Mouse (Mus musculus) hematopoietic multipotent progenitor cell, adult 10-12 weeks (in vitro differentiated cells): ENCODE results near the gene 2610318N02Rik. TPM values are rescaled to one million over a fixed set of nuclear protein-coding genes. Genes with fewer than 3 reads are reported as not detected.

Experiments used
- polyA plus RNA-seq: library from polyadenylated mRNA; stranded (reverse); fragments of >175 nt; gene quantifications from 2 replicates; pipeline ENCODE4 v1.2.3, GENCODE M21; 2012; ENCODE audit warnings: low replicate concordance

The 2610318N02Rik gene
- polyA plus RNA-seq: 4.8 and 5.8 TPM in 2 replicates

DNA sequence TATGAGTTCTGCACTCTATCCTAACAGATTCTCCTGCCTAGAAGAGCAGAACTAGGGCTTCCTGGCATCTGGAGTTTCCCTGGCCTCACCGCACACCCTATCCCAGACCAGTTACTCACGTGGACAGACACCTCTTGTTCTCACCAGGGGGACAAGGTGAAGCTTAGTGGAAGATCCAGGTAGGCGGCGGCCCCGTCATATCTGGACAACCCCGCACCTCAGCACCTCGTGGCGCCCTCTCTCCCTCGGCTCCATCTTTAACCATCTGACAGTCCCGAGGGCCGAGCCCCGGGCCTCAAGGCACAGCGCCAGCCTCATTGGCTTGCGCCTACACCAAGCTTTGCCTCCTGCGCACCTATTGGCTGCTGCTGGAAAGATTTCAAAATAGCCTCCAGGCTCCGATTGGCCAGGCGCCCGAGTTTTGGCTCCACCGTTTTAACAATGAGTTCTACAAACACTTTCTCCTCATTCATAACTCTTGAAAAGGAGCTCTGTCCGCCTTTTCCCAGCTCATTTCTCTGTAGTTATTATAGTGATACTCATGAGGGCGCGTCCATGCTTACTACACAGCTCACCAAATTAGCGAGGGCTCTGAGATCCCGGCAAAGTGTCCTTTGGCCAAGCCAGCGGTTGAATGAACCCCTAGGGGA, at the start of gene 2610318N02Rik:
Gene 2610318N02Rik (minus strand): TSS at position 297 of the 650 bp plus-strand sequence.

DNA sequence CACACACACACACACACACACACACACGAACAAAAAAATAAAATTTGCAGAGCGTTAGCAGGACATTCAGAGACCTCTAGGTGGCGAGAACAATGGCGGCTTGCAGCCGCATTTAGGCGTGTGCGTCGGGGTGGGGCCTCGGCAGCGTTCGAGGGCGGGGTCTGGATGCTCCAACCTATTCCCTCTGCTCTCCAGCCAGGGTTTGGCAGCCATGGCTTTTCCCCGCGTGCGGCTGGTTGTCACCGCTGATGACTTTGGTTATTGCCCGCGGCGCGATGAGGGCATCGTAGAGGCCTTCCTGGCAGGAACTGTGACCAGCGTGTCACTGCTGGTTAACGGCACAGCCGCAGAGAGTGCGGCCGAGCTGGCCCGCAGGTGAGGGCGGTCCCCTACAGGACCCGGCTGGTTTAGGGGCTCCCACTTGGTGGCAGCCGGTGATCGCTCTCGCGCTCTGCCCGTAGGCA, 21.8 kb upstream of the 2610318N02Rik start, which contains the start of gene Ccdc116:
Gene Ccdc116 (minus strand): TSS at position 458 of the 464 bp plus-strand sequence.

DNA sequence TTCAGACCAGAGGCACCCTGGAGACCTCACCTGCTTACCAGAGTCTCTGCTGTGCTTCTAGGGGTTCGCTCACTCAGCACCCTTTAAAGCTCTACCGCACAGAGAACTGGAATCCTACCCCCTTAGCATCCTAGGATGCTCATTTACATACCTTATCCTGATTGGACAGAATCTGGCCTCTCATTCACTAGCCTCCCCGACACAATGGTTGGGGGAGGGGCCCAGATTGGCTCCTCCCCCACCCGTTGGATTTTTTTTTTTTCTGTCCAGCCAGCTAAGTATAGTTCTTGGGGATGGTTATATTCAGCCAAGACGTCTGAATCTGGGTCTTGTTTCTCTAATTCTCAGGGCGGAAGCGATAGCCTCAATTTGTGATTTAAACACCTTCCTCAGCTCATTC, 19.4 kb upstream of the 2610318N02Rik start, which contains the start of gene Ydjc:
Gene Ydjc (plus strand): TSS at position 283 of the 400 bp plus-strand sequence.

DNA sequence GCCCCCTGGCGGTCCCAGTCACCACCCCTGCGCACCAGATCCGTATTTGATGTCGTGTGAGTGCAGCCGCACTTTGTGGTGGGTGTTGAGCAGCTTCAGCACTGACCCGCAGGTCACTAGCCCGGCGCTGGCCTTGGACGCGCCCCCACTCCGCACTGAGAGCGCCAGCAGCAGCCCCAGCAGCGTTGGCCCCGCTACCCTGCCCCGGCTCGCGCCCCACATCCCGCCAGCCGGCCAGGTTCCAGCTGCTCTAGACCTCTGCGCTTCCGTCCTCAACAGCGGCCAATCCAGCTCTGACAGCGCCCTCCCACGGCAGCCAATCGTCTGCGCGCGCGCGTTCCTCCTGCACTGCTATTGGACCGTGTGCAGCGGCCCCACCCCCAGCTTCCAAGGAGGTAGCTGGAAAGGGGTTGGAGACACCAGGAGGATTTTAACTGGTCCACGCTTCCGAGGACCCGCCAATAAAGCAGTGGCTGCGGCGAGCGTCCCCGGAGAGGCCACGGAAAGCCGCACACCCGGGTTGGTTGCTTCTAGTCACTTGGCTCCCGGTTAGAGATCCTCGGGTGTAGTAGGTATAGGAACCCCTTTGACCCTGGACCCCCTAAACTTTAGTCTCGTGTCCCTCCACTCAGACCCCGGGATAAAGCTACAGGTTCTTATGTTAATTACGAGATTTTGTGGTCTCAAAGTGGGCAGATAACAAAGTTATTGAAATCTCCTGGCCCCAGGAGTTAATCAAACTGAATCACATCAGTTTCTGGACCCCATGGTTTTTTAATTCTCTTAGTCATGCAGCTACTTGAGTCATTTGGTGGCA, 7.3 kb upstream of the 2610318N02Rik start, which contains the start of gene Sdf2l1:
Gene Sdf2l1 (minus strand): TSS at position 295 of the 817 bp plus-strand sequence.

DNA sequence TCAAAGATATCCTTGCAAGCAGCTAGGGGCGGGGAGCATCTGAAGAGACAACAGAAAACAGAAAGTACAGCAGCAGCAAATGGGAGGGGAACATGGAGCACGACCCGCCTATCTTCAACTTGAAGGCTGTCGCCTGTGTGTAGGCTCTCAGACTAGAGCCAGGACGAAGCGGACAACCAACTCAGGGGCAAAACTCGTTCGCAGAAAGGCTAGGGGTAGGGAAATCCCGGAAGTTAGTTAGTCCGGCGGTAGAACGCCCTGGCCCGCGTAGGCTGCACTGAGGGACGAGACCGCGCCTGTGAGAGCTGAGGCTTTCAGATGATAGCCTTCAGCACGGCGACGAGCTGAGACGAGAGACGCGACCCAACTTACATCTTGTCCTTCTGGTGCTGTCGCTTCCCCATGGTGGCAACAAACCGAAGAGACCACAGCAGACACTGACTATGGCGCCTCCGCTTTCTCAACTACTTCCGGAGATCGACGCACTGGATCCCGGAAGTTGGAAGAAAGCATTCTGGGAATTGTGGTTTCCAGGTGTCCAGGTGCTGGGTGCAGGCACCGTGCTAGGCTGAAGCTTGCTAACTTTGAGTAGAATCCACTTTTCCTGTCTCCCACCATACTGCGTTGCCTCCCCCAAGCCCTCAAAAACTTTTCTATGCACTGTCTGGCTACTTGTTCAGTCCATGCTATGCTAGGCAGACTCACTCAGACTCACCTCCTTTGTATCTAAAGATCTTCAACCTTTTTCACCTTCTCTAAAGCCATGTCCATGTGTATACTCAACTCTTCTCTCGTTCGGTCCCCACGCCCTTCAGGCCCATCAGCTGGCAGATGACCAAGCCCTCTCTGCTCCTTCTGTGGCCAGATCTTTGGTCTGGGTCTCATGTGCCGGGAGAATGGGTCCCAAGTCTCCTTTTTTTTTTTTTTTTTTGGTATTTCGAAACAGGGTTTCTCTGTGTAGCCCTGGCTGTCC, 13.9 kb downstream of the 2610318N02Rik start, which contains the start of gene Ppil2:
Gene Ppil2 (minus strand): TSS at position 487 of the 973 bp plus-strand sequence.

DNA sequence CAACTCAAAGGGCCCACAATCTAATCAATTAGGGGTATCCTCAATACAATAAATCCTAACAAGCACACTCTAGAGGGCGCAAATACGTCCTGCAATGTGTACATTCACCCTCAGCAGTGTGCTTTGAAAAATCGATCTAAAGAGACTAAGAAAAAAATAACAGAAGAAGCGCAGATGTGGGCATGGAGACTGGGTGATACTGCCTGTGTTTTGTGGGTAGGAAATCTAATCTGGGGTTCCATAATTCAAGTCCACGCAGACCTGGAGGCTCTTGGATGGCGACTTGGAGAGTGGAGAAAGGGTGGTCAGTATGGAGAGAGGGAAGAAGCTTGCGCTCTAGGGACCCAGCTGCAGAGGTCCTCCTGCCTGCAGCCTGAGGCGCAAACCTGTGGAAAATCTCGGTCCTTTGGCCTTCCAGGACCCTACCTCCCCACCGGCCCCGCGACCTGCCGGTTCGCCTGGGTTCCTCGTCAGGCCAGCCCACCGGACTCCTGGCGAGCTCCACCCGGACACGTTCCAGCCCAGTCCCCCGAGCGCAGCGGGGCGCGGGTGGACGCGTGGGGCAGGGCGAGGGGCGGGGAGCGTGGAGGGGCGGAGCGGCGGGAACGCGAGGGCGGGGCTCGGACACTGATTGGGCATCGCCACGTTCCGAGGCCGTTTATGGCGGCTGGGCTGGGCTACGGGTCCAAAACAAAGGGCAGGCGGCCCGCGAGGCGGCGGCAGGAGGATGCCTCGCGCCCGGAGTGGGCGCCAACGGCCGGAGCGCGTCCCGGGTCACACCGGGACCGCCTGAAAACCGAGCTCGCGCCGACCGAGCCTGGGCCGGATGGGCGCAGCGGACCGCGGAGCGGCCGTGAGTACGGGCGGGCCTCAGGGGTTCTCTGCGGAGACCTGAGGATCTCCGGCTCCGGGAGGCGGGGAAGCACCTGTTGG, 55.2 kb downstream of the 2610318N02Rik start, which contains the start of gene Ypel1:
Gene Ypel1 (plus strand): TSS at position 186 of the 933 bp plus-strand sequence.

Other genes starting within 250 kb of the 2610318N02Rik start
- gene Ppm1f, start 228.7 kb downstream of the 2610318N02Rik start, polyA plus RNA-seq: 2.6 and 7.3 TPM in 2 replicates
- 28.5 and 40.4 TPM in 2 replicates for gene Mapk1, start 141.8 kb downstream of the 2610318N02Rik start, polyA plus RNA-seq
- 0.42 and 0.83 TPM in 2 replicates for gene Ypel1, start 55.5 kb downstream of the 2610318N02Rik start, polyA plus RNA-seq
- gene Ppil2, start 13.9 kb downstream of the 2610318N02Rik start, polyA plus RNA-seq: 67.1 and 127 TPM in 2 replicates
- gene Sdf2l1, start 7.2 kb upstream of the 2610318N02Rik start, polyA plus RNA-seq: 74.0 and 181 TPM in 2 replicates
- gene Ydjc, start 19.5 kb upstream of the 2610318N02Rik start, polyA plus RNA-seq: 10.2 and 23.9 TPM in 2 replicates
- gene Ccdc116, start 22.1 kb upstream of the 2610318N02Rik start, polyA plus RNA-seq: 1.6 and 1.7 TPM in 2 replicates
- 55.2 and 55.9 TPM in 2 replicates for gene Ube2l3, start 77.5 kb upstream of the 2610318N02Rik start, polyA plus RNA-seq
- gene Rimbp3, start 83.4 kb upstream of the 2610318N02Rik start, polyA plus RNA-seq: 0.09 and 0.10 TPM in 2 replicates
- 2.1 and 2.7 TPM in 2 replicates for gene Hic2, start 108.4 kb upstream of the 2610318N02Rik start, polyA plus RNA-seq
- 17.8 and 50.5 TPM in 2 replicates for gene Tmem191c, start 150.9 kb upstream of the 2610318N02Rik start, polyA plus RNA-seq
- gene Serpind1, start 206.2 kb upstream of the 2610318N02Rik start, polyA plus RNA-seq: not detected in 2 replicates